Mouse (Mus musculus): ENCODE results near the gene Rarb.

The Rarb gene

DNA sequence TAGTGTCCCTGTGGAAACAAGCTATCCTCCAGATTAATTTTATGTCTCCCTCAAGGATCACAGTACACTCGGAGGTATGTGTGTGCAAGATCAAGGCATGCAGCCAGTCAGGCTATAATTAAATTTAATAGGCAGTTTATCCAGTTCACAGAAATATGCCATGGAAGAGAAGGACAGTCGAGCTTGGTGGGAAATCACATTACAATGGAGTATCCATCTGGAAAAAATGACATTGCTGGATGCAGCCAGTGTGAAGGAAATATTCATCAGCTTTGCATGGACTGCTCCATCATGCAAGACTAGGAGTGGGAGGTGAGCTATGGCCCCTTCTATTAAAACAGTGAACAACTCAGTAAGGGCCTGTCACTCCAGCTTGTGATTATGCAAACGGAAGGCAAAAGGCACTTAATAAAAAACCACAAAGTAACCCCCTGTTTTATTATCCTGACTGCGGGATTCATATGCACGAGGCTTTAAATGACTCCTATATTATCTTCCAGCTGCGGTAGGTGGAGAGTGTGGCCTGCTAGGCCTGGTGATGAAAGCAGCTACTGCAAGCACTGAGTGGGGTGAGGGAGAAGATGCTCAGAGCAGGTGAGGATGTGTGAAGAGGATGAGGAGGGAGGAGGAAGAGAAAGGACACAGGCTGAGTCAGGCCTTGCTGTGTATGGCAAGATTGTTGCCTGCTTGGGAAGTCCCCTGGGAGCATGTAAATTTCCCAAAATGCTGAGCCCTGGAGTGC, 379.4 kb downstream of the Rarb start:
- no peak for TF ChIP-seq NANOG (IDR thresholded peaks at IDR 0.05; ENCODE audit: borderline replicate concordance, low read length)
- TF ChIP-seq POU5F1 (IDR thresholded peaks at IDR 0.05; ENCODE audit: borderline replicate concordance, low read length): no peak
- no peak for TF ChIP-seq CTCF (conservative IDR thresholded peaks at IDR 0.05; ENCODE audit: low read length)
- Histone ChIP-seq H3K36me3 (ENCODE audit: insufficient read depth, low read length) (no peaks in the 10 kb centered on the region), H3K4me3 (replicated peaks; ENCODE audit: low read length) (no peak overlapping the region), H3K4me1 (replicated peaks; ENCODE audit: low read depth, low read length) (peaks cover 5% of the 10 kb centered on the region; the same call in 1 of the 2 replicates), H3K9me3 (ENCODE audit: low read length) (peaks cover 17% of the 10 kb centered on the region), H3K27me3 (ENCODE audit: insufficient read depth, low read length) (no peaks in the 10 kb centered on the region)

GRCm38 (mm10) chr14:16437386-16437785, 381.6 kb downstream of the Rarb start:
- Histone ChIP-seq H3K27me3 (ENCODE audit: insufficient read depth, low read length) (no peaks in the 10 kb centered on the region), H3K4me1 (replicated peaks; ENCODE audit: low read depth, low read length) (peaks cover 13% of the 10 kb centered on the region), H3K9me3 (ENCODE audit: low read length) (peaks cover 29% of the 10 kb centered on the region), H3K36me3 (ENCODE audit: insufficient read depth, low read length) (peaks cover under 1% of the 10 kb centered on the region; the same call in 1 of the 2 replicates), H3K4me3 (replicated peaks; ENCODE audit: low read length) (no peak overlapping the region)
- TF ChIP-seq CTCF (conservative IDR thresholded peaks at IDR 0.05; ENCODE audit: low read length): no peak
- TF ChIP-seq POU5F1 (IDR thresholded peaks at IDR 0.05; ENCODE audit: borderline replicate concordance, low read length): no peak
- TF ChIP-seq NANOG (IDR thresholded peaks at IDR 0.05; ENCODE audit: borderline replicate concordance, low read length): no peak

DNA sequence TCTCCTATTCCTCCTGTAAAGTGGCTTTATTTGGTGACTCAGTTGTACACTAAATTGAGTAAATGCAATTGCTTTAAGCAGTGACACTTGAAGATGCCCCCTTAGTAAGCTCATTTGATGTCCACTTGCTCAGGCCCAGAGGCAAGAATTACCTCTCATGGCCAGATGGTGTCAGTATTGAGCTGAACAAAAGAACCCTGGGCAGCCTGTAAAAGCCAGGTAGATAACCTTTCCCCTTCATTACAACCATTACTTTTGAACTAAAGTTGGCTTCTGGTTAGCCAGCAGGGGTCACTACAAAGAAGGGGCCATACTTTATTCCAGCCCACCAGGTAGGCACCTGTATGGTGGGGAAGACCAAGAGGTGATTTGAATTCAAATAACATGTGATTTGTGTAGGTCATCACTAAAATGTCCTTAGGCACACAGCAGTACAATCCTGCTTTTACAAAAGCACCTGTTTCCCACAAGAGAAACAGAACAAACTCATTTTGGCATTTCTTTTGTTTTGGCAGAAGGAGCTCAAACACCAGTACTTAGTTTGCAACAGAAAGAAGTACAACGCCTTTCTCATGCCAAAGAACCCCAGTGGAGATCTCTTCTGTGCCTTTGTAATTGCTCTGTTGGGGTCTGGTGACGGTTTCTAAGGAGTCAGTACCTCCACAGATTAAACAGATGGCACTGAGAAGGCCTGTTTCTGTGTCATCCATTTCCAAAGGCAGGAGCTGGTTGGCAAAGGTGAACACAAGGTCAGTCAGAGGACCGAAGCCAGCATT, 384.4 kb downstream of the Rarb start:
- no peak overlapping the region for H3K4me3 ChIP-seq (replicated peaks; ENCODE audit: low read length)
- no peaks in the 10 kb centered on the region for H3K27me3 ChIP-seq (ENCODE audit: insufficient read depth, low read length)
- H3K4me1 ChIP-seq (replicated peaks; ENCODE audit: low read depth, low read length): peaks cover 13% of the 10 kb centered on the region
- peaks cover 21% of the 10 kb centered on the region for H3K36me3 ChIP-seq (ENCODE audit: insufficient read depth, low read length)
- TF ChIP-seq POU5F1 (IDR thresholded peaks at IDR 0.05; ENCODE audit: borderline replicate concordance, low read length) (no peak), NANOG (IDR thresholded peaks at IDR 0.05; ENCODE audit: borderline replicate concordance, low read length) (peak; percentile 66), CTCF (conservative IDR thresholded peaks at IDR 0.05; ENCODE audit: low read length) (peak; percentile 73)
- H3K9me3 ChIP-seq (ENCODE audit: low read length): peaks cover 34% of the 10 kb centered on the region

DNA sequence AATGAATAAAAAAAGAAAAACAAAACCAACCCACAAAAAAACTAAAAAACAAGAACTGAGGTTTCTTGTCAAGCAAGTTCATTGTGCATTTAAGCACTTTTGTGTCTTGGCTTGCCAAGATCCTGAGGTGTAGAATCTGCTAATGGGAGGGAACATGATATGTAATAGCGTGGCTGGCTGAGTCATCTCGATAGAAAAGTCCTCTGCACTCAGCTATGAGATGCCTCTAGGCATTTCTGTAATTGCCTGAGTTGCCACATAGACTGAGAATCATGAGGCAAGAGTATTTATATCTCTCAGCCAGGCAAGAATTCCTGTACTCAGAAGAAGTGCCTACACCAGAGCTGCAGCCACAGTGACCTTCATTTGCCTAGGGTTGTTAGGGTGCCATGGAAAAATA, 385.8 kb downstream of the Rarb start:
- H3K4me3 ChIP-seq (replicated peaks; ENCODE audit: low read length): no peak overlapping the region
- no peaks in the 10 kb centered on the region for H3K27me3 ChIP-seq (ENCODE audit: insufficient read depth, low read length)
- peaks cover 21% of the 10 kb centered on the region for H3K36me3 ChIP-seq (ENCODE audit: insufficient read depth, low read length)
- peaks cover 17% of the 10 kb centered on the region for H3K4me1 ChIP-seq (replicated peaks; ENCODE audit: low read depth, low read length)
- peaks cover 34% of the 10 kb centered on the region for H3K9me3 ChIP-seq (ENCODE audit: low read length)
- no peak for TF ChIP-seq CTCF (conservative IDR thresholded peaks at IDR 0.05; ENCODE audit: low read length)
- no peak for TF ChIP-seq POU5F1 (IDR thresholded peaks at IDR 0.05; ENCODE audit: borderline replicate concordance, low read length)
- TF ChIP-seq NANOG (IDR thresholded peaks at IDR 0.05; ENCODE audit: borderline replicate concordance, low read length): no peak

- H3K9me3 ChIP-seq (ENCODE audit: low read length): peaks cover 34% of the 10 kb centered on the region
- H3K4me1 ChIP-seq (replicated peaks; ENCODE audit: low read depth, low read length): peaks cover 17% of the 10 kb centered on the region
- TF ChIP-seq NANOG (IDR thresholded peaks at IDR 0.05; ENCODE audit: borderline replicate concordance, low read length) (no peak), CTCF (conservative IDR thresholded peaks at IDR 0.05; ENCODE audit: low read length) (no peak), POU5F1 (IDR thresholded peaks at IDR 0.05; ENCODE audit: borderline replicate concordance, low read length) (no peak)
- no peak overlapping the region for H3K4me3 ChIP-seq (replicated peaks; ENCODE audit: low read length)
- peaks cover 21% of the 10 kb centered on the region for H3K36me3 ChIP-seq (ENCODE audit: insufficient read depth, low read length)
- no peaks in the 10 kb centered on the region for H3K27me3 ChIP-seq (ENCODE audit: insufficient read depth, low read length)
These were observed 386.4 kb downstream of the Rarb start for GRCm38 (mm10) chr14:16432550-16432949.

GRCm38 (mm10) chr14:16431941-16432499, 386.9 kb downstream of the Rarb start:
- Histone ChIP-seq H3K27me3 (ENCODE audit: insufficient read depth, low read length) (no peaks in the 10 kb centered on the region), H3K9me3 (ENCODE audit: low read length) (peaks cover 34% of the 10 kb centered on the region), H3K4me3 (replicated peaks; ENCODE audit: low read length) (no peak overlapping the region), H3K36me3 (ENCODE audit: insufficient read depth, low read length) (peaks cover 21% of the 10 kb centered on the region), H3K4me1 (replicated peaks; ENCODE audit: low read depth, low read length) (peaks cover 17% of the 10 kb centered on the region)
- TF ChIP-seq CTCF (conservative IDR thresholded peaks at IDR 0.05; ENCODE audit: low read length) (no peak), POU5F1 (IDR thresholded peaks at IDR 0.05; ENCODE audit: borderline replicate concordance, low read length) (no peak), NANOG (IDR thresholded peaks at IDR 0.05; ENCODE audit: borderline replicate concordance, low read length) (no peak)

GRCm38 (mm10) chr14:16427569-16427968, 391.4 kb downstream of the Rarb start:
- no peak for TF ChIP-seq POU5F1 (IDR thresholded peaks at IDR 0.05; ENCODE audit: borderline replicate concordance, low read length)
- TF ChIP-seq NANOG (IDR thresholded peaks at IDR 0.05; ENCODE audit: borderline replicate concordance, low read length): no peak
- TF ChIP-seq CTCF (conservative IDR thresholded peaks at IDR 0.05; ENCODE audit: low read length): no peak
- H3K9me3 ChIP-seq (ENCODE audit: low read length): peaks cover 5% of the 10 kb centered on the region; the same call in 1 of the 2 replicates
- no peak overlapping the region for H3K4me3 ChIP-seq (replicated peaks; ENCODE audit: low read length)
- 0 out of 2 replicates have a peak, but pooled peaks cover 4% of the 10 kb centered on the region for H3K4me1 ChIP-seq (replicated peaks; ENCODE audit: low read depth, low read length)
- H3K27me3 ChIP-seq (ENCODE audit: insufficient read depth, low read length): no peaks in the 10 kb centered on the region
- H3K36me3 ChIP-seq (ENCODE audit: insufficient read depth, low read length): peaks cover 23% of the 10 kb centered on the region

GRCm38 (mm10) chr14:16414163-16414562, 404.8 kb downstream of the Rarb start:
- peaks cover 14% of the 10 kb centered on the region; the same call in 1 of the 2 replicates for H3K36me3 ChIP-seq (ENCODE audit: insufficient read depth, low read length)

More at GRCm38 (mm10) chr14:16414163-16414562, 404.8 kb downstream of the Rarb start:
- Histone ChIP-seq H3K9me3 (ENCODE audit: low read length) (no peaks in the 10 kb centered on the region), H3K4me1 (replicated peaks; ENCODE audit: low read depth, low read length) (peaks cover 3% of the 10 kb centered on the region; the same call in 1 of the 2 replicates), H3K27me3 (ENCODE audit: insufficient read depth, low read length) (no peaks in the 10 kb centered on the region), H3K4me3 (replicated peaks; ENCODE audit: low read length) (no peak overlapping the region)
- TF ChIP-seq NANOG (IDR thresholded peaks at IDR 0.05; ENCODE audit: borderline replicate concordance, low read length): no peak
- TF ChIP-seq CTCF (conservative IDR thresholded peaks at IDR 0.05; ENCODE audit: low read length): no peak
- TF ChIP-seq POU5F1 (IDR thresholded peaks at IDR 0.05; ENCODE audit: borderline replicate concordance, low read length): no peak
